Mouse (Mus musculus): ENCODE measurements around the gene Fam71d. TPM values are rescaled to one million over a fixed set of nuclear protein-coding genes. Genes with fewer than 3 reads are reported as not detected.

Fam71d gene
- total RNA-seq, 2 experiments from 2014 or later, result 0.84 to 1.8 TPM

GRCm38 (mm10) chr12:78778423-78779067 is 87.2 kb downstream of the Fam71d start:
- Histone ChIP-seq H3K27ac (no peak overlapping the region), H3K4me3 (no peak overlapping the region)
- TF ChIP-seq CTCF (IDR thresholded peaks at IDR 0.05), result no peak
- DNase-seq (ENCODE audit: extremely low spot score in 1 of 2, low spot score in 2 of 2), result no peak
- intact Hi-C loops (cut with DNase I), result no loop called here

Other genes starting within 250 kb of the Fam71d start
- 10 to 100 TPM; 26.0 to 30.0 TPM for gene Mpp5, start 57.4 kb downstream of the Fam71d start, total RNA-seq (2021)
- gene Atp6v1d, start 170.1 kb downstream of the Fam71d start, total RNA-seq (2021), result 100 to 1,000 TPM; 274 to 294 TPM
- gene Eif2s1, start 170.3 kb downstream of the Fam71d start, total RNA-seq (2021), result 10 to 100 TPM; 44.8 to 51.8 TPM
- gene Plek2, start 215.4 kb downstream of the Fam71d start, total RNA-seq (2021), result under 1 TPM in 1 of 2 experiments, not detected in 1; 0.36 TPM

All from left cerebral cortex, adult 2 months (tissue).